Mouse (Mus musculus) midbrain, embryonic 16.5 days (tissue): ENCODE data around the gene Cilp. TPM values are rescaled to one million over a fixed set of nuclear protein-coding genes. Genes with fewer than 3 reads are reported as not detected.

Source experiments
- ATAC-seq: fragments of 200-750 bp; cut with Nextera tagmentation; 2 replicates; pipeline ENCODE4 v1.8.0; 2017; ENCODE audit warnings: moderate TSS enrichment
- H3K27ac ChIP-seq: fragments of 300-500 bp; sonication (generic); 2 replicates; pipeline ENCODE4 v1.5.1; 2014; ENCODE audit warnings: mild to moderate bottlenecking, low read length, mixed read lengths
- H3K27me3 ChIP-seq: fragments of 300-500 bp; sonication (generic); 2 replicates; pipeline ENCODE4 v1.6.1; 2014; ENCODE audit warnings: low read depth, low read length, mixed read lengths; ENCODE audit not compliant: control insufficient read depth, insufficient read depth
- H3K36me3 ChIP-seq: fragments of 300-500 bp; sonication (generic); 2 replicates; pipeline ENCODE4 v1.6.1; 2014; ENCODE audit warnings: mild to moderate bottlenecking, low read length, moderate library complexity, mixed read lengths; ENCODE audit not compliant: control insufficient read depth, insufficient read depth
- H3K4me1 ChIP-seq: fragments of 300-500 bp; sonication (generic); 2 replicates; pipeline ENCODE4 v1.6.1; 2014; ENCODE audit warnings: mild to moderate bottlenecking, low read length, mixed read lengths; ENCODE audit not compliant: control insufficient read depth, insufficient read depth
- H3K4me2 ChIP-seq: fragments of 300-500 bp; sonication (generic); 2 replicates; pipeline ENCODE4 v1.6.1; 2014; ENCODE audit warnings: mild to moderate bottlenecking, low read length, mixed read lengths
- H3K4me3 ChIP-seq: fragments of 300-500 bp; sonication (generic); 2 replicates; pipeline ENCODE4 v1.5.1; 2014; ENCODE audit warnings: low read depth, mild to moderate bottlenecking, low read length, moderate library complexity, mixed read lengths
- H3K9ac ChIP-seq: fragments of 300-500 bp; sonication (generic); 2 replicates; pipeline ENCODE4 v1.6.1; 2014; ENCODE audit warnings: low read depth, low read length, mixed read lengths
- H3K9me3 ChIP-seq: fragments of 300-500 bp; sonication (generic); replicated peaks from 2 replicates; pipeline ENCODE4 v1.6.1; 2014; ENCODE audit warnings: mild to moderate bottlenecking, low read length, mixed read lengths; ENCODE audit not compliant: control insufficient read depth, poor library complexity, severe bottlenecking
- WGBS: fragments of 180-500 bp; shearing (Covaris S2); extraction: QIAGEN DNeasy Blood & Tissue Kit; methylation state at CpG from one replicate; pipeline ENCODE4 v1.1.7; 2014; 5-methylcytosine and 5-hydroxymethylcytosine counted together
- polyA plus RNA-seq: library from polyadenylated mRNA; unstranded; fragments of >200 nt; fragmentation: Nextera tagmentation; extraction: Ambion mirVana; gene quantifications from 2 replicates; pipeline ENCODE4 v1.2.1, GENCODE M21; 2015

The Cilp gene
- polyA plus RNA-seq, 1 experiment from 2014 or later = 0.29 TPM

DNA sequence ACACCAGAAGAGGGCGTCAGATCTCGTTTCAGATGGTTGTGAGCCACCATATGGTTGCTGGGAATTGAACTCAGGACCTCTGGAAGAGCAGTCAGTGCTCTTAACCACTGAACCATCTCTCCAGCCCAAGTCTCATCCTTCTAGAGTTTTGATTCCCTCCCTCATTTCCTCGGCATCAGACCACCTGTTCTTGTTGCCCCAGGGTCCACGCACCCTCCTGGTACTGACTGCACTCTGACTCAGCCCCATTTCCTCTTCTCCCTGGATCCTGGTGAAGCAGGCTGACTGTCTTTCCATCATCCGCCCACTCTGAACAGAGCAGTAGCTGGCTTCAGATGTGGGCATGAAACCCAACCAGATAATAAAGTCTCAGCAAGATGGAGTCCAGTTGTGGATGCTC is 23.0 kb upstream of the Cilp start:
- H3K36me3 ChIP-seq = 0 out of 2 replicates have a peak, but pooled peaks cover 3% of the 10 kb centered on the region
- no peak overlapping the region for H3K9ac ChIP-seq
- no peak overlapping the region for H3K4me3 ChIP-seq
- H3K9me3 ChIP-seq = no peaks in the 10 kb centered on the region
- H3K4me2 ChIP-seq = no peak overlapping the region
- 66% methylated on average over 5 of the region's 5 CpGs for WGBS
- no peaks in the 10 kb centered on the region for H3K27me3 ChIP-seq
- no peak overlapping the region for H3K27ac ChIP-seq
- ATAC-seq = no peak
- H3K4me1 ChIP-seq = no peaks in the 10 kb centered on the region

DNA sequence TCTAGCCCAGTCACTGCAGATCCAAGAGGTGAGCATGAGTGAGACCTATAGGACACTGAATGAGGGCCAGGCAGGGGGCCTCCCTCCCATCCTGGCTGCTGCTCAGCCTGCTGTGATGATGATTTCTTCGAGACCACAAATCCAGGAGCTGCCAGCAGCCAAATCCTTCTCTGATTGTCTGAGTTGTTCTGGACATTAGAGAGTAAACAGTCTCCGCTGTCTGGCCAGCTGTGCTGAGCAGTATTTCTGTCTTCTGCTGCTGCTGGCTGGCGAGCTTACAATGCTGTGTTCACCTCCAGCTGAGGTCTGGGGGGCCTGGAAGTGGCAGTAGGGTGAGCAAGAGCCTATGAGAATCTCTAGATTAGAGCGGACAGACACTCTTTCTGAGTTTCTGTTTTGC is 21.7 kb upstream of the Cilp start:
- Histone ChIP-seq H3K9me3 (no peaks in the 10 kb centered on the region), H3K4me3 (no peak overlapping the region), H3K27ac (peak overlapping the region; percentile 17; the same call in 1 of the 2 replicates), H3K9ac (no peak overlapping the region), H3K4me2 (no peak overlapping the region), H3K27me3 (no peaks in the 10 kb centered on the region), H3K4me1 (no peaks in the 10 kb centered on the region), H3K36me3 (no peaks in the 10 kb centered on the region)
- no peak for ATAC-seq
- 42% methylated on average over 4 of the region's 4 CpGs for WGBS

DNA sequence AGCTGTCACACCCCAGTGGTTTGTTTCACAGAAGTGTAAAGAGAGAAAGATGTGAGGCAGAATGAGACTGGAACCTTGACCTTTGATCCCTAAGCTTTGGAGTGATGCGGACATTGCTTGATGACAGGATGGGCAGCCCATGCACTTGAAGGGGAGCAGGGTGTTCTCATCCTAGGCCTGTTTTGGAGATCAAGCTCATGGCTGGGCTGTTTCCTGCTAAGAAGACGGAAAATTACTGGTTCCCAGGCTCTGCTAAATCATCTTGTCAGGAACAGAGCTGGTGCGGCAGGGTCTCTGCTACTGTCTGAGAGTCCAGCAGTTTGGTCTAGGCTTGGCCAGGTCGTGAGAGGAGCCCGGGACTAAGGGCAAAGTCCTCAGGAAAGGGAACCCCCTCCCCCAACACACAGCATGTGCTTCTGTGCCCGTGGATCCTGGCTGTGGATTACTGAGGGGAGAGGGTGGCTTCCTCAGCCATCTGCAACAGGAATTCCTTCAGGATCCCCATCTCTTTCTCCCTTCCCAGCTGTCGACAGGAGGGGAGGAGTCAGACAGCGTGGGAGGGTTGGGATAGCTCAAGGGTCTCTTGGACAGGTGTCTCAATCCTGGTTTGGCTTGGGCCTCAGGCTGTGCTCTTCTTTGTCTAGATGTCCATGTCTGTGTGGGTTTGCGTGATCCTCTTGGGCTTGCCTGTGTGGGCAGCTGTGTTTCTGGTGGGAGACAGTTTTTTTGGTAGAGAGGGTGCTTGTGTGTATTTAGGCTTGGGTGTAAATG is 20.8 kb upstream of the Cilp start:
- WGBS = 54% methylated on average over 9 of the region's 9 CpGs
- H3K27ac ChIP-seq = no peak overlapping the region
- H3K4me3 ChIP-seq = no peak overlapping the region
- ATAC-seq = no peak
- H3K4me2 ChIP-seq = no peak overlapping the region
- no peaks in the 10 kb centered on the region for H3K9me3 ChIP-seq
- no peak overlapping the region for H3K9ac ChIP-seq
- no peaks in the 10 kb centered on the region for H3K36me3 ChIP-seq
- H3K27me3 ChIP-seq = no peaks in the 10 kb centered on the region
- H3K4me1 ChIP-seq = no peaks in the 10 kb centered on the region

DNA sequence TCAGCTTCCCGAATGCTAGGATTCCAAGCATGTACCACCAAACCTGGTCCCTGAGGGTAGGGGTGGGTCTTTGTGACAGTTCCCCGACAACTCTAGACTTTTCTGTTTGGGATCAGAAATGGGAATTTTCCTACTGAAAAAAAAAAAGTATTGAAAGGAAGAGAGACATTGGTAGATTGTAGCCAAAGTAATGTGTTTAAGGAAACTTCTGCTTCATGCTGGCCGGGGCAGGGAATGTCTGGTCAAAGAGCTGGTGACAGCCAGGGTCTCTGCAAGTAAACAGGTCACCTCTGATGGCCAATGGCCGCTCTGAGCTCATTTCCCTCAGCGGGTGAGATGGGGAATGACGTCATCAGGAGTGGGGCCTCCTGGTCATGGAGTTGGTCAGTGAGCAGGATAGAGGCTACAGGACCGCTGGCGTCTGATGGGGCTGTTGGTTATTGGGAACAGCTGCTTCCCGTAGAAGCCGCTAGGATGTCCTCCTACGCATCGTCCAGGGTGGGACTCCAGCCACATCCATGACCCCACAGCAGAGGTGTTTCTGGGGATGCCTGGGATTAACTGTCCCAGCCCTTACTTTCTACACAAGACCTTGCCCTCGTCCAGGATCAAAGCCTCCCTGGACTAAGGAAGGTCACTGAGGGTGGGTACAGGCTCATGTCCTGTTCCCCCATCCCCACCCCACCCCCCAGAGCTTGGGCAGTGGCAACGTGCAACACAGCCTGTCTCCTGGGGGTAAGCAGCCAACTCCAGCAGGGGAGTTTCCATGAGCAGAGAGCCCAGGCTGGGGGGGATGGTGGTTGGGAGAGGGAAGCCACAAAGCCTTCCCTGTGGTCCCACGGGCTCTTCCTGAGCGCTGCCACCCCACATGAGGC is 17.2 kb upstream of the Cilp start:
- Histone ChIP-seq H3K27me3 (no peaks in the 10 kb centered on the region), H3K4me3 (no peak overlapping the region), H3K4me1 (no peaks in the 10 kb centered on the region), H3K36me3 (no peaks in the 10 kb centered on the region), H3K9ac (no peak overlapping the region), H3K4me2 (no peak overlapping the region), H3K27ac (no peak overlapping the region), H3K9me3 (no peaks in the 10 kb centered on the region)
- WGBS = 78% methylated on average over 16 of the region's 16 CpGs
- no peak for ATAC-seq

GRCm38 (mm10) chr9:65248377-65248690 is 16.6 kb upstream of the Cilp start:
- no peaks in the 10 kb centered on the region for H3K27me3 ChIP-seq
- H3K4me3 ChIP-seq = no peak overlapping the region
- H3K9me3 ChIP-seq = no peaks in the 10 kb centered on the region
- no peak overlapping the region for H3K9ac ChIP-seq
- H3K27ac ChIP-seq = no peak overlapping the region
- WGBS = 85% methylated on average over 5 of the region's 5 CpGs
- no peaks in the 10 kb centered on the region for H3K4me1 ChIP-seq
- no peak for ATAC-seq
- no peak overlapping the region for H3K4me2 ChIP-seq
- H3K36me3 ChIP-seq = no peaks in the 10 kb centered on the region

DNA sequence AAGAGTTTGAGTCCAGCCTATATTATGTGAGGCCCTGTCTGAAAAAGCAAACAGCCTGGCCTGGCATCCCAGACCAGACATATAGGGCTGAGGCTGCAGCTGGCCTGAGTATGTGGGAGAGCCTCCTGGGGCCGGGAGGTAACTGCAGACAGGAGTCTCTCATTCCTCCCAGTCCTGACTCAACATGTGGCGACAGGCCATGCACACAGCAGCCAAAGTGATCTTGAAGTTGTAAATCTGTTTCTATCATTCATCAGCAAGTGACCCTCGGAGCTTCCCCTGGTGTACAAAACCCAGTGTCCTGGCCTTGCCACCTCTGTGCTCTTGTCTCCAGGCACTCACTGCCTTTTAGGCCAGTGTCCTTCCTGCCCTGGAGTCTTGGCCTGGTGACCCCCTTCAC is 13.0 kb upstream of the Cilp start:
- ATAC-seq = no peak
- H3K9me3 ChIP-seq = no peaks in the 10 kb centered on the region
- H3K9ac ChIP-seq = no peak overlapping the region
- H3K4me1 ChIP-seq = no peaks in the 10 kb centered on the region
- H3K27me3 ChIP-seq = no peaks in the 10 kb centered on the region
- no peaks in the 10 kb centered on the region for H3K36me3 ChIP-seq
- H3K27ac ChIP-seq = no peak overlapping the region
- WGBS = 76% methylated on average over 3 of the region's 3 CpGs
- H3K4me3 ChIP-seq = no peak overlapping the region
- no peak overlapping the region for H3K4me2 ChIP-seq

- no peak overlapping the region for H3K27ac ChIP-seq
- no peak overlapping the region for H3K9ac ChIP-seq
- no peaks in the 10 kb centered on the region for H3K4me1 ChIP-seq
- H3K4me3 ChIP-seq = no peak overlapping the region
- H3K36me3 ChIP-seq = no peaks in the 10 kb centered on the region
- WGBS = 74% methylated on average over 11 of the region's 11 CpGs
- no peak overlapping the region for H3K4me2 ChIP-seq
- no peaks in the 10 kb centered on the region for H3K27me3 ChIP-seq
- no peaks in the 10 kb centered on the region for H3K9me3 ChIP-seq
- ATAC-seq = no peak
Observed at GRCm38 (mm10) chr9:65255906-65256600, 8.9 kb upstream of the Cilp start.

DNA sequence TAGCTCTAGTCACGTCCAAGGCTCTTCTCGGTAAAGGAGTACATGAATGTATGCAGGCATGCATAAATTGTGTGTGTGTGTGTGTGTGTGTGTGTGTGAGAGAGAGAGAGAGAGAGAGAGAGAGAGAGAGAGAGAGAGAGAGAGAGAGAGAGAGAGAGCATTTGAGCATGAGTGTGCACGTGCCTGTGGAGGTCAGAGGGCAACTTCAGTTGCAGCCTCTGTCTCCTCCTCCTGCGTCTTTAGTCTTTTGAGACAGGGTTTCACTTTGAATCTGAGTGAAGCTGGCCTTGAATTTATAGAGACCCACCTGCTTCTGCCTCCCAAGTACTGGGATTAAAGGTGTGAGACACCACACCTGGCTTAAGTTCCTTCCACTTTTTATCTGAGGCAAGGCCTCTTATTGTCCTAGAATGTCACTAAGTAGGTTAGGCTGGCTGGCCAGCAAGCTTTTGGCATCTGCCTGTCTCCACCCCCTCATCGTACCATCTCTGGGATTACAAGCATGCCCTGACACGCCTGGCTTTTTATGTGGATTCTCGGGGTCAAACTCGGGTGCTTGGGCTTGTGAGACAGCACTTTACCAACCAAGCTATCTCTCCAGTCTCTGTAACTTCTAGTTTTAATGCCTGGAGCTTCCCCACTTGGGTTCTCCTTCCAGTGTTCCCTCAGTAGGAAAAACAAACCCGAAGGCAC is 7.6 kb upstream of the Cilp start:
- Histone ChIP-seq H3K36me3 (no peaks in the 10 kb centered on the region), H3K4me1 (no peaks in the 10 kb centered on the region), H3K27ac (no peak overlapping the region), H3K4me2 (no peak overlapping the region), H3K4me3 (no peak overlapping the region), H3K9ac (no peak overlapping the region), H3K9me3 (no peaks in the 10 kb centered on the region), H3K27me3 (no peaks in the 10 kb centered on the region)
- WGBS = 66% methylated on average over 9 of the region's 9 CpGs
- no peak for ATAC-seq
